Mouse (Mus musculus) embryonic facial prominence, embryonic 14.5 days (tissue): ENCODE data around the gene Gm7945. TPM values are rescaled to one million over a fixed set of nuclear protein-coding genes. Genes with fewer than 3 reads are reported as not detected.
"Not testable (repeated sequence)": the region's sequence is repeated elsewhere in the genome, so short reads cannot be mapped to it uniquely, and the experiment has no call there.

Source experiments
- ATAC-seq: fragments of 200-750 bp; cut with Nextera tagmentation; 2 replicates; pipeline ENCODE4 v1.8.0; 2017; ENCODE audit warnings: low read depth, moderate number of reproducible peaks, moderate TSS enrichment
- DNase-seq: peaks from one replicate; pipeline ENCODE4 v3.0.0-alpha.2; 2015; ENCODE audit warnings: low spot score
- H3K27ac ChIP-seq: fragments of 300-500 bp; sonication (generic); replicated peaks from 2 replicates; pipeline ENCODE4 v1.5.1; 2014; ENCODE audit warnings: low read depth, mild to moderate bottlenecking, low read length, moderate library complexity
- H3K27me3 ChIP-seq: fragments of 300-500 bp; sonication (generic); replicated peaks from 2 replicates; pipeline ENCODE4 v1.6.1; 2014; ENCODE audit warnings: low read length; ENCODE audit not compliant: control insufficient read depth, insufficient read depth
- H3K36me3 ChIP-seq: fragments of 300-500 bp; sonication (generic); 2 replicates; pipeline ENCODE4 v1.6.1; 2014; ENCODE audit warnings: low read length, mixed read lengths; ENCODE audit not compliant: control insufficient read depth, insufficient read depth
- H3K4me1 ChIP-seq: fragments of 300-500 bp; sonication (generic); 2 replicates; pipeline ENCODE4 v1.6.1; 2014; ENCODE audit warnings: antibody characterized with exemption, low read length; ENCODE audit not compliant: control insufficient read depth, insufficient read depth
- H3K4me2 ChIP-seq: fragments of 300-500 bp; sonication (generic); 2 replicates; pipeline ENCODE4 v1.6.1; 2014; ENCODE audit warnings: low read depth, mild to moderate bottlenecking, low read length, moderate library complexity, mixed read lengths
- H3K4me3 ChIP-seq: fragments of 300-500 bp; sonication (generic); 2 replicates; pipeline ENCODE4 v1.5.1; 2014; ENCODE audit warnings: low read depth, mild to moderate bottlenecking, low read length
- H3K9ac ChIP-seq: fragments of 300-500 bp; sonication (generic); 2 replicates; pipeline ENCODE4 v1.6.1; 2014; ENCODE audit warnings: low read depth, mild to moderate bottlenecking, low read length, moderate library complexity, mixed read lengths
- H3K9me3 ChIP-seq: fragments of 300-500 bp; sonication (generic); 2 replicates; pipeline ENCODE4 v1.6.1; 2016; ENCODE audit warnings: low read length; ENCODE audit not compliant: control insufficient read depth
- WGBS: fragments of 180-500 bp; shearing (Covaris S2); extraction: QIAGEN DNeasy Blood & Tissue Kit; methylation state at CpG from one replicate; pipeline ENCODE4 v1.1.7; 2014; 5-methylcytosine and 5-hydroxymethylcytosine counted together
- polyA plus RNA-seq: library from polyadenylated mRNA; unstranded; fragments of >200 nt; fragmentation: Nextera tagmentation; extraction: Ambion mirVana; gene quantifications from 2 replicates; pipeline ENCODE4 v1.2.1, GENCODE M21; 2014

Gene Gm7945
- not detected in 2 replicates for polyA plus RNA-seq

GRCm38 (mm10) chr14:41386279-41386678 is at the start of gene Gm7945:
Gm7945 (minus strand) TSS chr14:41386379.
- not testable (repeated sequence) for H3K27me3 ChIP-seq
- no CpG with 5 or more reads among the region's 3 CpGs for WGBS

DNA sequence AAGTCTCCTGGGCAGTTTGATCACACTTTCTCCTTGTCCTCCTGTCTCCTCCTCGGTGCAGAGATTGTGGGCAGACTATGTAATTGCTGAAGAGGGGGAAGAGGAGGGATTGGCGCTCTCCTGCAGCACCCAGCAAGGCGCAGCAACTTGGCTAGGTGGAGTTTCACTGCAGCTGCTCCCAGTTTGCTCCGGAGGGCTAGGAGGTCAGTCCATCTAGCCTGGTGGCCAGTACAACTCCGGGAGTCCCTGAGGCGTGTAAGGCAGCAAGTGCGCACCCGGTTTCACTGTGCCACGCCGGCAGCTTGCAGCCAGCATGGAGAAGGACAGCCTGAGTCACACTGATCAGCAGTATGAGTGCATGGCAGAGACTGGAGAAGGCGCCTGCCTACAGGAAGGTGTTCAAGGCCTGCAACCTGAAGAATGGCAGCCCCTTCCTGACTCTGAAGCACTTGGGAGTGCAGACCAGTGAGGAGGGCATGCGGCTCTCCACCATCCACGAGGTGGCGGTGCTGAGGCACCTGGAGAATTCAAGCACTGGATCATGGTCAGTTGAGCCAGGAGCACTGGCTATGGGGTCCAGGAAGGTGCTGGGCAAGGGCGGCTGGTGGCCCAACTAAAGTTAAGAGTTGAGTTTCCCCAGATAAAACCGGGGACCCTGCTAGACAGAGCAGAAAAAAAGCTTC is 39.4 kb upstream of the Gm7945 start:
- Histone ChIP-seq H3K4me3 (0 out of 2 replicates have a peak overlapping the region, but pooled peaks have one; percentile 3), H3K4me2 (peak overlapping the region; percentile 33; the same call in 1 of the 2 replicates)
- 34% methylated on average over 3 of the region's 16 CpGs for WGBS
- H3K36me3 ChIP-seq, H3K9me3 ChIP-seq, ATAC-seq, H3K4me1 ChIP-seq, H3K9ac ChIP-seq, H3K27me3 ChIP-seq, H3K27ac ChIP-seq: not testable (repeated sequence)
- peak; percentile 0 for DNase-seq

More at GRCm38 (mm10) chr14:41386279-41386678, at the start of gene Gm7945:
- H3K9ac ChIP-seq, H3K4me3 ChIP-seq, H3K36me3 ChIP-seq, H3K4me2 ChIP-seq, DNase-seq, ATAC-seq, H3K27ac ChIP-seq, H3K4me1 ChIP-seq, H3K9me3 ChIP-seq: not testable (repeated sequence)

- H3K4me3 ChIP-seq, H3K27me3 ChIP-seq, H3K4me1 ChIP-seq, H3K9me3 ChIP-seq, H3K36me3 ChIP-seq, DNase-seq, ATAC-seq, H3K27ac ChIP-seq, H3K9ac ChIP-seq: not testable (repeated sequence)
- 11% methylated on average over 11 of the region's 14 CpGs for WGBS
- 0 out of 2 replicates have a peak overlapping the region, but pooled peaks have one; percentile 33 for H3K4me2 ChIP-seq
These were observed 38.5 kb upstream of the Gm7945 start for GRCm38 (mm10) chr14:41424694-41425093.

GRCm38 (mm10) chr14:41408181-41408580 is 22.0 kb upstream of the Gm7945 start, which contains the start of gene Gm6482:
Gm6482 (minus strand) TSS chr14:41408281.
- DNase-seq, H3K36me3 ChIP-seq, H3K27me3 ChIP-seq, H3K4me2 ChIP-seq, ATAC-seq, H3K4me3 ChIP-seq, H3K9ac ChIP-seq, H3K9me3 ChIP-seq, H3K4me1 ChIP-seq, H3K27ac ChIP-seq: not testable (repeated sequence)
- WGBS, result no CpG with 5 or more reads among the region's 2 CpGs

GRCm38 (mm10) chr14:41348309-41348708 is 37.9 kb downstream of the Gm7945 start, which contains the start of gene Gm5798:
Gm5798 (plus strand) TSS chr14:41348609.
- not testable (repeated sequence) for H3K27ac ChIP-seq, H3K4me2 ChIP-seq, H3K4me1 ChIP-seq, DNase-seq, H3K4me3 ChIP-seq, H3K9ac ChIP-seq, ATAC-seq, H3K9me3 ChIP-seq, H3K27me3 ChIP-seq, H3K36me3 ChIP-seq
- 61% methylated on average over 2 of the region's 2 CpGs for WGBS

Other genes with a start within 250 kb of the Gm7945 start
- not detected in 2 replicates for gene Mbl1, start 234.9 kb downstream of the Gm7945 start, polyA plus RNA-seq
- 0.26 and 0.39 TPM in 2 replicates for gene Sftpd, start 201.2 kb downstream of the Gm7945 start, polyA plus RNA-seq
- gene Gm2832, start 107.6 kb downstream of the Gm7945 start, polyA plus RNA-seq, result 0.13 TPM in 1 of 2 replicates, not detected in the other
- not detected in 2 replicates for gene Gm5798, start 37.8 kb downstream of the Gm7945 start, polyA plus RNA-seq
- not detected in 2 replicates for gene Gm6482, start 21.9 kb upstream of the Gm7945 start, polyA plus RNA-seq
- not detected in 2 replicates for gene Gm7954, start 67.1 kb upstream of the Gm7945 start, polyA plus RNA-seq
- not detected in 2 replicates for gene Gm3486, start 103.1 kb upstream of the Gm7945 start, polyA plus RNA-seq
- not detected in 2 replicates for gene Gm7970, start 169.2 kb upstream of the Gm7945 start, polyA plus RNA-seq
- gene 1700049E17Rik2, start 186.8 kb upstream of the Gm7945 start, polyA plus RNA-seq, result not detected in 2 replicates
- not detected in 2 replicates for gene Gm3072, start 238.2 kb upstream of the Gm7945 start, polyA plus RNA-seq